Mouse (Mus musculus) MN1 (cell line): ENCODE measurements around the gene 5730596B20Rik.

Experiments
- DNase-seq: peaks from one replicate; pipeline ENCODE4 v3.0.0-alpha.2; 2016; ENCODE audit warnings: low spot score

The 5730596B20Rik gene

DNA sequence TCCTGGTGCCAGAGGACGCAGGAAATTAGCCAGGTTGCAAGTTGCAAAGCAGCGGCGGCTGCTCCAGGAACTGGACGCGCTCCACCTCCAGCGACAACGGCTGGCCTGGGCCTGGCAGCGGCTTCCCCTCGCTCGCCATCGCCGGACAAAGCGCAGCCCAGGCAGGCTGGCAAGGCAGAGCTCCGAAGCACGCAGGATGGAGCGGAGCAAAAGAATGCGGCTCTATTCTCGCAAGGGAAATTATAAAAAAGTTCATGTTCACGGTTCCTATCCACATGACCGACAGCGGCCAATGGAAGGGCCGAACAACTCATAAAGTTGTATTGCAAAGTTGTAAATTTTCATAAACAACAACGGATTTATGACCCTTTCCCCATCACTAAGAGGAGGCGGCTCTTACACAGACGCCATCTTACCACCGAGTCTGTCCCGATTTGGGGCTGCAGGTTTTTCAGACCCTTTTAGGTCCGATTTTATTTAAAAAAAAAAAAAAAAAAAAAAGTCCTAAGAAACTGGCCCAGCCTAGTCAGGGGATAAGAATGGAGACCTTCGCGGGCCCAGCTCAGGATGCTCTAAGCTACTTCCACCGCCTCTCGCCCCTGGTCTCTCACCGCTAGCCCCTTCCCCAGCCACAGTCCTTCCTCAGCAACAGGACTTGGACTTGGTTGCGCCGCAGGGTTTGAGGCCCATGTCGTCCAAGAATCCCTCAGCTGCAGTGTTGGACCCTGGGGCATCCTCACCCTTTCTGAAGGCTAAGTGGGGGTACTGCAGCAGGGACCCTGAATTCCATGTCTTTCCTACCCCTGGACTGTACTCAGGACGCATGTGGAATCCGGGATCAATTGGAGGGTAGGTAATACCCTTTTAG is 36.1 kb downstream of the 5730596B20Rik start, which contains the start of the genes Hoxa3 and Gm28308:
TSS of gene Hoxa3 (minus strand) at position 218 of the 868 bp plus-strand sequence.
TSS of gene Gm28308 (minus strand) at position 221 of the 868 bp plus-strand sequence.
- no peak for DNase-seq

DNA sequence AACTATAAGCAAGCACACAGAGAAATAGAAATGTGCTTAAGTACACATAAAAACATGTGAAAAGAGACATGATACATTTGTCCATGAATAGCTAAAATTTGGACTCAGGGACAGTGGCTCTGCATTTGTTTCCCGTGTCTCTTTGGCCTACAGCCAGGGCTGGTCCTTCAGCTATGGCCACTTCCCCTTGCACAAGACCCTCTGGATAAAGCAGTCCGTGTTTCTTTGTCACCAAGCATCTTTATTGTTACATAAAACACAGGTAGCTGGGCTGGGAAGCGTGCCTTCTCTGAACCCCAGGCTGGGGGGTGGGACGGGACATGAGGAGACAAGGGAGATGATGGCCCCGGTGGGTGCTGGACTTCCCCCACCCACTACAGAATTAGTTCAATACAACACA is 37.0 kb downstream of the 5730596B20Rik start:
- no peak for DNase-seq

DNA sequence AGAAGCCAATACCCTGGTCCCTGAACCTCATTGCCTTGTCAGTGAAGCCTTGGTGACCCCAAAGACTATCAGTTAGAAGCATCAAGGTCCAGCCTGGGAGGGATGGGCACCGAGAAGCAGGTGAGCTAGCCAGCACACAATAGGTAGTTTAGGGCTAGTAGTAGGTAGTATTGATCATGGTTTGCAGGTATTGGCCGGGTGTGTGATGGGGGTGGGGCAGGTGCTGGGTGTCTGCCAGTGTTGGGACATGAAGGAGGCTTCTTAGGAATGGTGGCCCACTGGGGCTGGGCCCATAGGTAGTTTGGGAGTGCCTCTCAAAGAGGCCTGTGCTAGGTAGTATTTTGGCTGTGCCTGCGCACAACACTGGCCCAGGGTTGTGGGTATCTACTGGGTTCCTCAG is 37.8 kb downstream of the 5730596B20Rik start:
- DNase-seq: no peak

DNA sequence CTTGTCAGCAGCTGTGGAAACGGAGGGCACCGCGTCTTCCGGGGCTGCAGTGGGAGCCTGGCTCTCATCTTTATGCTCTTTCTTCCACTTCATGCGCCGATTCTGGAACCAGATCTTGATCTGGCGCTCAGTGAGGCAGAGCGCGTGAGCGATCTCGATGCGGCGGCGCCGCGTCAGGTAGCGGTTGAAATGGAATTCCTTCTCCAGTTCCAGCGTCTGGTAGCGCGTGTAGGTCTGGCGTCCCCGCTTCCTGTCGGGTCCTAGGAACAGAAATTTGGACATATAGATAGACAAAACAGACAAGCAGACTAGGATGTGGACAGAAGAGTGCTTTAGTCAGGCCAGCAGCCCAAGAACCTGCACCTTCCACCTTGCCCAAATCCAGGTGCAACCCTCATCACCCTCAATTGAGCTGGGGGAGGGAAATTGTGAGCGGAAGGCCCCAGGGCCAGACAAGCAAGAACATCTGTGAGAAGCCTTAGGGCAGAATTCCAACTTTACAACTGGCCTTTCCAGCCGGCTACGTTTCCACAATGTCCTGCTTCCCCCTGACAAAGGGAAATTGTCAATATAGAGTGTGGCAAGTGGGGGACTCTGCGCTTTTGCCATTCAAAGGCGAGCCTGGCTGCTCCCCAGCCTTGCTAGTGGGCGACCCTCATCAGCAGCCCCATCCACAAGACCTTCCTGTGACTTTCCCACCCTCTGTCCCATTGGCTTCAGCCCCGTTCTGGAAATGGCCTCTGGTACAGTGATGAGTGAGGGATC is 38.7 kb downstream of the 5730596B20Rik start:
- no peak for DNase-seq

DNA sequence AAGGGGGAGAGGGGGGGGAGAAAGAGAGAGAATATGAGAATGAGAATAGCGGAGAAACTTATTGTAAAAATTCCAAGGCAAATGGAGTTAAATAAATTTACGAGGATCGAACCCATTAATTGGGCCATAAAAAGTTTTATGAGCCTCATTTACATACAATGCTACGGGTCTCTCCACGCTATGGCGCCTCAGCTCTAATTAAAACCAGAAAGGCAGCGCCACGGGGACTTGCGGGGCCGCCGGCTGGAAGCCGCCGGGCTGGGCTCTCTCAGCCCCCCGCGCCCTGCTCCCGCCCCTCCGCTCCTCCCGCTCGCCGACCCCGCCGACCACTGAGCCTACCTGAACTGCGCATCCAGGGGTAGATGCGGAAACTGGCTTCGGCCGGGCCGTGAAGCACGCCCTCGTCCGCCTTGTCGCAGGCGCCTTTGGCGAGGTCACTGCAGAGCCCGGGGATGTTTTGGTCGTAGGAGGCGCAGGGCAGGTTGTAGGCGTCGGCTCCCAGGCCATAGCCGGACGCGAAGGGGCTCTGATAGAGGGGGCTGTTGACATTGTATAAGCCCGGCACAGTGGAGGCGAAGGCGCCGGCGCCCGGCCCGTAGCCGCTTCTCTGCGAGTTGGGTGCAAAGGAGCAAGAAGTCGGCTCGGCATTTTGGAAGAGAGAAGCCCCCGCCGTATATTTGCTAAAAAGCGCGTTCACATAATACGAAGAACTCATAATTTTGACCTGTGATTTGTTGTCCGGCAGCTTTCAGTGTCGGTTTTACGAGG is 39.6 kb downstream of the 5730596B20Rik start:
- DNase-seq: no peak

DNA sequence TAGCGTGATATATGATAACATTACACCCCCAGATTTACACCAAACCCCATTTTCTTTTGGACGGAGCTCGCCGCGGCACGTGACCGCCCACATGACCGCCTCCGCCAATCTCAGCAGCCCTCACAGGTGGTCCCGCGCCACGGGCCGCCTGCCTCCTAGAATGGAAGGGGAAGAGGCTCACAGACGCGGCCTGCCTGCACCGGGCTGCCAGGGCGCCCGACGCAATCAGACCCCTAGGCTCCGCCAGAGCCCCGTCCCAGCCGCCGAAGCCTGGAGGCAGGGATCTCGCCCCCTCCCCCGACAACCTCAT is 40.1 kb downstream of the 5730596B20Rik start:
- DNase-seq: no peak

DNA sequence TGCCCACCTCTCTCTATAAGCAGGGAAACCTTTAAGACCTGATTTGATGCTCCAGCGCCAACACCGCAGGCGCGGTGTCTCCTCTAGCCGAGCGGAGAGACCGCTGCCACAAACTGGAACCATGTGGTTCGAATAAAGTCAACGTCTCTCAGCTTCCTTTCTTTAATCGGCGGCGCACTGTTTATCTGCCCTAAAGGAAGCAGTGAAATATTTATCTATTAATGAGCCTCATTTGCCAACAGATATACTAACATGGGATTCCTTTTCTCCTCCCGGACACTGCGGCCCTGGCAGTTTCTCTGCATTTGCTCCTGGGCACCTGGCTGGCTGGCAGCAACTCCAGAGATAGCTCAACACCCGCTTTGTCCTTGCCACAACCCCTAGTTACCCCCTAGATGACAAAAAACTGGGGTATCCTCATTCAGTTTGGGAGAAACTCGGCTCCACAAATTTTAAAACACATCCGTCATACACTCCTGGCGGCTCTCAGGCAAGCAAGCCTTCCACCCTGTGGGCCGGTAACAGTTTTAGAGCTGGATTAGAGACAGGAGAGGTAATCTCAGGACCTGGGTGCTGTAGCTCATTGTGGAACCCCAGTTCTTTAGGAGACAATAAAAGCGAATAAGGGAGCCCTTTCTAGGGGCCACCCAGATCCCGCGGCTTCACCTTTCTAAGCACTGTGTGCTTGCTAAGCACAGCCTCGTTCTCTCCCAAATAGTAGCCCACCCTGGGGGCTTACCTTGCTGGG is 40.8 kb downstream of the 5730596B20Rik start:
- DNase-seq: no peak

DNA sequence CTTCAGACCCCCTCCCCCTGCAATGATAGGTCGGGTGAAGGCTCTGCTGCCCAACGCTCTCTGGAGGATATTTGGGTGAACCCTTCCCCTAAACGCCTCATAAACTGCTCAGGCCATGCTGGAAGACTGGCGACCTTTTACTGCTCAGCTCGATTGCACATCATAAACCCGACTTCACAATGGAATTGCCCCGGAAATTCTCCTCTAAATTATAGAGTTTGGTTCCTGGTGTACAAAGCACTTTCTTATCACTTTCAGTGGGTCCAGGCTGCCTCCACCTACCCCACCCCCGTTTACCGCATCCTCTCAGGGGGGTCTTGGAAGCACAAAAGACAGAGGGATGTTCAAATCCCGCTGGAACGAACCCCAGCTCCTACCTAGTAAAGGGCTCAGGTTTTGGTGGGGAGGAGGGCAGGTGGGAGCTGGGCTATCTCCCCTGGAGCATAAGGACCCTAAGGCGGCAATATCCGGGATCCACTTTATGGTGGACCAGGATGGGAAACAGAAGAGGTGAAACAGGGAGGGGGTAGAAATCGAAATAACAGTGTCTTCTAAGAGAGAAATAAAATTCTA is 41.4 kb downstream of the 5730596B20Rik start:
- no peak for DNase-seq

DNA sequence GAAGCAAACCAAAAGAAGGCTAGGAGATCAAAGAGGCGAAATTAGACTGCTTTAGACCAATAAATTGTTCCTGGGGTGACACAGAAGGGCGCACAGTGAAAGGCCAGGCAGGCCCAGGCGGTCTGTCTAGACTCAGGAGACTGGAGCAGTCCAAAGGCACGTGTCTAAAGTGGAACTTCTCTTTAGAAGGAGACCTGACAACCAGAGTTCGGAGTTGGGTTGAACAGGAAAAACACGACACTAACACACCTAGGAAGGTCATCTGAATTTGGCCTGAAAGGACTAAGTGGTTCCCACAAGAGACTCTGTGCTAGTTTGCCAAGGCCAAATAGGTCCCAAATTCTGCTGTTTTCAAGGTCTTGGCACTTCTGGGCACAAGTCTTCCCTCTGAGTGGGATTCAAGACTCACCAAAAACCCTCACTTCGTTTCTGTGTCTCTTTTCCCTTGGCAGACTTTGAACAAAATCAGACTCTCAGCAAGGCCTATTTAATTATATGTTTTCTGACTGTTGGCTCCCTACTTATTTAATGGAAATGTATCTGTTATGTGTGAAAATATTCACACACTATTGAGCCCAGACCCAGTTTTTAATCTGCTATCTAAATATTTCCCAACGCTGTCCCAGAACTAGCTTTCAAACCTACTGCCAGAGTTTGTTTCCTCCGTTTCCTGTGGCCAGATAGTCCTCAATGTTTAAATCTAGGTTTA is 42.1 kb downstream of the 5730596B20Rik start:
- no peak for DNase-seq

DNA sequence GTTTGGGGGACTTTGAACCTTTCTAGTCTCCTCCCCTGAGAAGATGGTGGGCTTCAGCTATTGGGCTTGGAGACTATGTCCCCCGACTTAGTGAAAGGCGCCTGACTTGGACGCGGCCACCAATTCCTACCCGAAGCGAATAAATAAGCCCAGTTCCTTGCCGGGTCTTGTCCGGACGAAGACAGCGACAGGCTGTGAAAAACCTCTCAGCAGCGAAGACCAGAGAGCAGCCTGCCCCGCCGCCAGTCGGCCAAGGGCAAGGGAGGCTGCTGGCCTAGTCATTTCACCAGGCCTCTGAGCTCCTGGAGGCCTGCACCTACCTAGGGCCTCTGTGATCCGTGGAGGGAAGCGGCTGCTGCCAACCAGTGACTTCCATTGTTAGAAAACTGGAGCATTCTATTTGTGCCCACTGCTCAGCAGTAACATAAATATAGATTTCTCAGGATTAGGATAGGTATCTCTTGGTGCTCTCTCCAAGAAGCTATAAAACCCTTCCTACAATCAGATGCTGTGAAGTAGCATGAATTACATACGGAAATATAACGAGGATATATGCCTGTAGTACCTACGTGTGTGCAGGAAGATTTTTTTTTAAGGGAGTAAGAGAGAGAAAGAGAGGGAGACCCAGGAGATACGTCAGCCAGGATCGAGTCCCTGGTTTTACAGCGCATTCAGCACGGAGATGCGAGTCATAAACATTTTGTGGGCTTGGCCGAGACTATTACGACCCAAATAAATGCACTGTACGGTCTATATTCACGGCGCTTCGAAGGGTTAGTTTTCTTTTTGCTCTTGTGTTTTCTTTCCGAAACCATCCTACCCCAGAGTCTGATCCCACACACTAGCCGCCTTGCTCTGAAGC is 42.9 kb downstream of the 5730596B20Rik start:
- DNase-seq: no peak

DNA sequence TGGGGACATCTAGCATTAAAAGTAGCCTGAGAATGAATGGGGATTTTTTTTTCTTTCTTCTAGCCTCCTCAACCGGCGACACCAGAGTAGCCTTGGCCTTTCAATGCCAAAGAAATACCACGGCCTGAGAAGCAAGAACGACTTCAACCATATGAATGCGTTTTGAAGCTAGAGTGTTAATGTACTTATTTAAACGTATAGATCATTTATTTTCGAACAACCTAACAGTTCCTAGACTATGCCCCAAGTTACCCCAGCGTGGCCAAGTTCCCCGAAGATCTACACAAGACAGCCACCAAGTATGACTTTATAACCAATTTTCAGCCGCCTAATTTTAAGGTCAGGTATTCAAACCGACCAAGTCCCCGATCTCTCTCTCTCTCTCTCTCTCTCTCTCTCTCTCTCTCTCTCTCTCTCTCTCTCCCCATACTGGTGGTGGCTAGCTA is 43.6 kb downstream of the 5730596B20Rik start:
- no peak for DNase-seq

DNA sequence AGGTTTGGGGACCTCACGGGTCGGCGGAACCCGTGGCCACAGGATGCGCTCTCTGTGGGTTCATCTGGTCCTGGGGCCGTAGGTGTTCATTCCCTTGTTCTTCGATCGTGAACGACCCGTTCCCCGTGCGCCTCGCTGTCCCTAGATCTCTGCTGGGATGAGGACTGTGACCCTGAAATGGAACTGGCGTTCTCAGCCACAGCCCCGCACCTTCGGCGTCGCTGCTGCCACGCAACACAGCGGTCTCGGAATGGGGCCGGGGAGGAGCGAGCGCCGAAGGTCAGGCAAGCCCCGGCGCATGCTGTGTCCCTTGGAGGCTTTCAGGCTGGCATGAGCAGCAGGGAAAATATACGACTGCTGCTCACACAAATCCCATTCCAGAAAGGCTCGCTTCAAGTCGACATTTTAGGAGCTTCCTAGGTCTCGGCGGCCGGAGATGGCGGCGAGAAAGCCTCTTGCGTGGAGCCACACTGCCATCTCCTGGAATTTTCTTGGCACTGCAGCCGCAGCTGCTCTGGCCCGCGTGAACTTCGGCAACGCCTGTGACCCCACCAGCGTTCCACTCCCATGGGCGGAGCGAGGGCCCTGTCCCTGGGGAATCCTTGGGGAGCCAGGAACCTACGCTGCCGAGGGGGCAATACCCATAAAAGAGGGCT is 44.2 kb downstream of the 5730596B20Rik start, which contains the start of gene Hoxa7:
TSS of gene Hoxa7 (minus strand) at position 518 of the 656 bp plus-strand sequence.
- DNase-seq: peak; percentile 67

DNA sequence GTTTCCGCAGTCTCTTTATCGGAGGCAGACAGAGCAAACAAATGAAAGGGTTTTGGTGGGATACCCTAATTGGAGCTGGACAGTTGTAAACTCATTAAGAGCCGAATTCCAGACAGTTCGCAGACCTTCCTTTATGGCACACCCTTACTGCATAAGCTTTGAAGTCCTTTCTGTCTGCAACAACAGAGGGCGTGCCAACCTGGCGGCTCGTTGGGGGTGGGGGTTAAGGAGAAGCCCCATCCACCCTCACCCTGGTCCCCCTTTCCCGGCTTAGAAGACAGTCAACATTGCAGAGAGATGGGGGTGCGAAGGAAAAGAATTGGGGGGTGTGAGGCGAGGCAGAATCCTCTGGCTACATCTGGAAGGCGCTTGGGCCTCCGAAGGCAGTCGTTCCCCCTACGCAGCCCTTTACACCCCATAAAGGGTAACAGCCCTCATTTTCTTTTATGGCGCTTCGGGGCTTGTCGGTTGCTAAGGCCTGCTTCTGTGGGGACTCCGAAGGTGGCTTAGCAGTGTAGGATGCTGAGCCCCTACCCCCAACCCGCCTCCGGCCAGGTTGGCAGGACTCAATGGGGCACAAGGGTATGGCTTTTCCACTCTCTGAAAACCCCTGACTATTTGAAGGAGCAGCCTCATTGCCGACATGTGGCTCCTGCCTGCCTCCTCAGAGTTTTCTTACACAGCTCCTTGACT is 44.8 kb downstream of the 5730596B20Rik start:
- no peak for DNase-seq

DNA sequence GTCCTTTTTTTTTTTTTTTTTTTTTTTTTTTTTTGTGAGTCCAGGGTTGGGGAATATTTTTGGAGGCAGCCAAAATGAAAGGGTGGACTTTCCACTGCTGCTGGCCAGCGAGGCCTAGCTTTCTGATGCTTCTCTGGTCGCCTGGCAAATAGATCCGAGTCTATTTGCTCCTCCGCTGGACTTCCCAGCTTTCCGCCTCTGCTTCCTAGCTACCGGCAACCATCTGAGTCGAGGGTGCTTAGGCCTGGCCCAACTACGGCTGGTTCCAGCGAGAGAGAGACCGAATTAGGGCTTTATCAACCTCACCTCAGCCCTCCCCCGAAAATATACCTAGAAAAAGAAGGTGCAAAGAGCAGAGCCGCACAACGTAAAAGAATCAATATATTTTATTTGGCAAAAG is 45.4 kb downstream of the 5730596B20Rik start:
- no peak for DNase-seq

DNA sequence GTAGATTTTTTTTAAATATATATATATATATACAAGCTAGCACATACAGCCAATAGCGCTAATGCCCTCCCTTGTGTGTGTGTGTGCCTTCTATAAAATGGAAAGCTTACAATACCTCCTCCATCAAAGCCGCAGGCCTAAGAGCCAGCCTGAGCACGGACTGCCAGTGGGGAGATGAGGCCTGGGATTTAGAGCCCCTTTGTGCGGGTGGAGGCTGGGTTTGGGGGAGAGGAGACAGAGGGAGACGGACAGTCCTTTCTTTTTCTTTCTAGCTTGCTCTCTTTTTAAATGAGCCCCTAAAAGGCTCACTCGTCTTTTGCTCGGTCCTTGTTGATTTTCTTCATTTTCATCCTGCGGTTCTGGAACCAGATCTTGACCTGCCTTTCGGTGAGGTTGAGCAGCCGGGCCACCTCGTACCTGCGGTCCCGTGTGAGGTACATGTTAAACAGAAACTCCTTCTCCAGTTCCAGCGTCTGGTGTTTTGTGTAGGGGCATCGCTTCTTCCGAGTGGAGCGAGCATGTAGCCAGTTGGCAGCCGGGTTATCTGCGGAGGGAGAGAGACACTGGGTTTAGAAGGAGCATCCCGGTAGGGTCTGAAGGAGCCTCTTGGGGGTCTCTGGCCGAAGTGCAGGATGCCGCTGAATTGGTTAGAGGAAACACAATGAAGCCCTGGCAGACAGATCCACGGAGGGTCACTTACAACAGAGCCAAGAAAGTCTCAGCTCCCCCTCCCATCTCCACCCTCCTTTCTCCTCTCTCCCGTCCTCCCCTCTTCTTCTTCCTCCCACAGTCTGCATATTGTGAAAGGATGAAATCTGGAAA is 46.9 kb downstream of the 5730596B20Rik start:
- DNase-seq: no peak

DNA sequence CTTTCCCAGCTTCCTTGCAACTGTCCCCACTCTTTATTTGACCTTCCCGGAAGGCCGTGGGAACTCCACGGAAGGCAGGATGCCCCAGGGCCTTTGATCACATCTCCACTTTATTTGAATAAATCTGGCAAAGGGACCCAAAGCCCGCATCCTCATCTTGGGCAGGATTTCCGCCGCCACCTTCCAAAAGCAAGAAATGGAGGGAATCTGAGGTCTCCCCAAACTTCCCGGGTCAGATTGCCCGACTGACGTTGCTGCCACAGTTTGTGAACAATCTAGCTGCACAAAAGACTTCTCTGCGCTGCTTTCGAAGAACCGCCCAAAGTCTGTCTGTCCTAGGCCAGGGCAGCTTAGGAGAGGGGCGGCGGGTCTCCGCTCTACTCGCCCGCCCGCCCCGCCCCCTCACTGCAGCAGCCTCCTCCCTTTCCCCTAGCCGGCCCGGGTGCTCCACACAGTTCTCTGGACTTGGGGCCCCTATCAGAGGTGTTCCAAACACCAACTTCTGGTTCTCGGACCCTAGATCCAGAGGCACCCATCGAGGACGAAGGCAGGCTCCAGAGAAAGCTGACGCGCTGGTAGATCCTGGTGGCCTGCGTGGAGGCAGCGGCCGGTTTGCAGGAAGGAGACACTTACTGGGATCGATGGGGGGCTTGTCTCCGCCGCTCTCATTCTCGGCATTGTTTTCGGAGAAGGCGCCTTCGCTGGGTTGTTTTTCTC is 47.8 kb downstream of the 5730596B20Rik start:
- no peak for DNase-seq
